17 mouse cellular contexts compared by ENCODE assay signal in the genomic region with DNA sequence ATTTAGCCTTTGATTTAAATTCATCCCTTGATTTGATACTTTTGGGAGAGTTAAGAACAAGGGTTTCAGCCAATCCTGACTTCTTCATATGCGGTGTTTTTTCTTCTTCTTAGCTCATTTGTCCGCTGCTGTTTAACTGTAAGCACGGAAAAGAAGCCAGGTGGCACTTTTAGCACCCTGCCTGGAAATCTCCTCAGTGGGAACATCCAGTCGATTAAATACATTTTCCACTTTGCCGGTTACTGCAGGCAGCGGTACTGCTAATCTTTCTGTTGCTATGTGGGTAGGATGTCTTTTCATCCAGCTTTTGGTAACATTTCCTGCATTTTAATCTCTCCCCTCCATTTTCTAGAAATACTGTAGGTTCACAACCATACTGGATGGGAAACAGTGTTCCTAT. TPM values are rescaled to one million over a fixed set of nuclear protein-coding genes. Genes with fewer than 3 reads are reported as not detected.
DNase-seq lines count a peak whose midpoint lies in the region; ATAC-seq and TF ChIP-seq lines count a peak whose summit lies in the region.
"Had no signal": no experiment of that assay in that cellular context is flagged by ENCODE, and none has a peak within 500 bp of the region (broad histone marks: within the 10 kb centered on the region; RNA-seq: fewer than 3 reads in every experiment).

No protein-coding gene starts in this region.

- H3K4me2 ChIP-seq in forebrain, embryonic 14.5 days (ENCODE audit: low read length) = no peak overlapping the region
- H3K4me2 ChIP-seq in forebrain, embryonic 12.5 days = no peak overlapping the region
- no peak overlapping the region for H3K4me2 ChIP-seq in midbrain, postnatal 0 days (ENCODE audit: low read depth, low read length, poor library complexity, severe bottlenecking)
- no peak overlapping the region for H3K4me2 ChIP-seq in midbrain, embryonic 13.5 days (replicated peaks)
- H3K4me2 ChIP-seq: limb, embryonic 13.5 days had no signal

- TF ChIP-seq CTCF in midbrain, postnatal 0 days (IDR thresholded peaks at IDR 0.05) = no peak

- peak; percentile 45 for DNase-seq in forebrain, embryonic 14.5 days (ENCODE audit: low spot score)
- peak; percentile 56 for DNase-seq in midbrain, postnatal 0 days (ENCODE audit: low spot score)
- peak; percentile 40 to 73 for DNase-seq in left cerebral cortex, adult 9 months (ENCODE audit: low spot score in 2 of 2)
- no peak for DNase-seq in thymus, adult 18-20 months
- DNase-seq in heart, postnatal 4 days = no peak
- no peak for DNase-seq in ovary, postnatal 10 days (ENCODE audit: low spot score)
- DNase-seq: cerebellum, adult 11 months; gastrocnemius, postnatal 36 days; lung, adult 2 months had no signal

- H3K9ac ChIP-seq in forebrain, embryonic 14.5 days (ENCODE audit: low read length) = no peak overlapping the region
- no peak overlapping the region for H3K9ac ChIP-seq in forebrain, embryonic 12.5 days
- H3K9ac ChIP-seq in midbrain, postnatal 0 days (replicated peaks; ENCODE audit: low read length, poor library complexity, severe bottlenecking) = no peak overlapping the region
- H3K9ac ChIP-seq in midbrain, embryonic 13.5 days (replicated peaks) = no peak overlapping the region
- H3K9ac ChIP-seq: limb, embryonic 13.5 days had no signal

- ATAC-seq in forebrain, embryonic 14.5 days = no peak
- ATAC-seq in forebrain, embryonic 12.5 days (ENCODE audit: low FRiP score) = no peak
- ATAC-seq in midbrain, postnatal 0 days (ENCODE audit: low FRiP score) = no peak
- no peak for ATAC-seq in midbrain, embryonic 13.5 days

- H3K9me3 ChIP-seq in forebrain, embryonic 14.5 days (replicated peaks; ENCODE audit: control insufficient read depth, low read length) = no peaks in the 10 kb centered on the region
- H3K9me3 ChIP-seq in forebrain, embryonic 12.5 days = no peaks in the 10 kb centered on the region
- H3K9me3 ChIP-seq in midbrain, postnatal 0 days (ENCODE audit: low read length) = no peaks in the 10 kb centered on the region
- no peaks in the 10 kb centered on the region for H3K9me3 ChIP-seq in midbrain, embryonic 13.5 days
- H3K9me3 ChIP-seq: limb, embryonic 13.5 days had no signal

- H3K4me1 ChIP-seq in forebrain, embryonic 14.5 days (ENCODE audit: control insufficient read depth, insufficient read depth, low read length) = peaks cover 6% of the 10 kb centered on the region; the same call in 1 of the 2 replicates
- H3K4me1 ChIP-seq in forebrain, embryonic 12.5 days = peaks cover 2% of the 10 kb centered on the region
- H3K4me1 ChIP-seq in midbrain, postnatal 0 days (ENCODE audit: insufficient read depth, low read length) = no peaks in the 10 kb centered on the region
- 0 out of 2 replicates have a peak, but pooled peaks cover 1% of the 10 kb centered on the region for H3K4me1 ChIP-seq in midbrain, embryonic 13.5 days (replicated peaks)

- H3K27me3 ChIP-seq in forebrain, embryonic 14.5 days (replicated peaks; ENCODE audit: control insufficient read depth, insufficient read depth, low read length) = no peaks in the 10 kb centered on the region
- no peaks in the 10 kb centered on the region for H3K27me3 ChIP-seq in forebrain, embryonic 12.5 days
- no peaks in the 10 kb centered on the region for H3K27me3 ChIP-seq in midbrain, postnatal 0 days (ENCODE audit: insufficient read depth, low read length)
- peaks cover 12% of the 10 kb centered on the region; the same call in 1 of the 2 replicates for H3K27me3 ChIP-seq in midbrain, embryonic 13.5 days
- H3K27me3 ChIP-seq: limb, embryonic 13.5 days had no signal

- no peak overlapping the region for H3K27ac ChIP-seq in forebrain, embryonic 14.5 days (ENCODE audit: low read depth, low read length)
- H3K27ac ChIP-seq in forebrain, embryonic 12.5 days = no peak overlapping the region
- peak overlapping the region; percentile 32; the same call in 1 of the 2 replicates for H3K27ac ChIP-seq in midbrain, postnatal 0 days (ENCODE audit: low read depth, low read length)
- no peak overlapping the region for H3K27ac ChIP-seq in midbrain, embryonic 13.5 days
- H3K27ac ChIP-seq: kidney, postnatal 0 days; limb, embryonic 13.5 days had no signal

- H3K36me3 ChIP-seq in forebrain, embryonic 14.5 days (ENCODE audit: control insufficient read depth, insufficient read depth, low read length) = no peaks in the 10 kb centered on the region
- H3K36me3 ChIP-seq in forebrain, embryonic 12.5 days (replicated peaks) = no peaks in the 10 kb centered on the region
- H3K36me3 ChIP-seq in midbrain, postnatal 0 days (ENCODE audit: insufficient read depth, low read length) = no peaks in the 10 kb centered on the region
- H3K36me3 ChIP-seq in midbrain, embryonic 13.5 days = no peaks in the 10 kb centered on the region
- H3K36me3 ChIP-seq: limb, embryonic 13.5 days had no signal

- WGBS in forebrain, embryonic 14.5 days = 46% methylated on average over 6 of the region's 6 CpGs
- WGBS in forebrain, embryonic 12.5 days = 65% methylated on average over 6 of the region's 6 CpGs
- 37% methylated on average over 6 of the region's 6 CpGs for WGBS in midbrain, postnatal 0 days
- WGBS in midbrain, embryonic 13.5 days = 60% methylated on average over 6 of the region's 6 CpGs

- H3K4me3 ChIP-seq in forebrain, embryonic 14.5 days (ENCODE audit: low read depth, low read length) = no peak overlapping the region
- H3K4me3 ChIP-seq in forebrain, embryonic 12.5 days (replicated peaks) = no peak overlapping the region
- no peak overlapping the region for H3K4me3 ChIP-seq in midbrain, postnatal 0 days (ENCODE audit: low read depth, low read length)
- no peak overlapping the region for H3K4me3 ChIP-seq in midbrain, embryonic 13.5 days (replicated peaks)
- H3K4me3 ChIP-seq: limb, embryonic 13.5 days; myocyte had no signal

RNA-seq across cellular contexts. Expression of gene Palmd, which starts 38.6 kb away (rescaled TPM):
- polyA plus RNA-seq in forebrain, embryonic 14.5 days (2014; fragmentation: Nextera tagmentation; extraction: Ambion mirVana) = 15.9 and 17.3 TPM in 2 replicates
- polyA plus RNA-seq in forebrain, embryonic 12.5 days (2016; fragmentation: Nextera tagmentation; extraction: Ambion mirVana) = 7.0 and 7.4 TPM in 2 replicates
- total RNA-seq in midbrain, postnatal 0 days (2014; rRNA removed) = 3.5 and 10.7 TPM in 2 replicates
- polyA plus RNA-seq in midbrain, postnatal 0 days (2015; fragmentation: Nextera tagmentation; extraction: Ambion mirVana) = 6.1 and 6.7 TPM in 2 replicates
- polyA plus RNA-seq in midbrain, embryonic 13.5 days (2015; fragmentation: Nextera tagmentation; extraction: Ambion mirVana) = 7.7 and 8.9 TPM in 2 replicates
- total RNA-seq in heart, postnatal 4 days (2021) = 10 to 100 TPM; 61.6 to 66.2 TPM
- total RNA-seq: megakaryocyte, adult 5-6 weeks had no signal

RNA-seq across cellular contexts. Expression of gene 4930455H04Rik, which starts 39.3 kb away (rescaled TPM):
- not detected in 2 replicates for polyA plus RNA-seq in forebrain, embryonic 14.5 days (2014; fragmentation: Nextera tagmentation; extraction: Ambion mirVana)
- polyA plus RNA-seq in forebrain, embryonic 12.5 days (2016; fragmentation: Nextera tagmentation; extraction: Ambion mirVana) = not detected in 2 replicates
- total RNA-seq in midbrain, postnatal 0 days (2014; rRNA removed) = not detected in 2 replicates
- not detected in 2 replicates for polyA plus RNA-seq in midbrain, postnatal 0 days (2015; fragmentation: Nextera tagmentation; extraction: Ambion mirVana)
- not detected in 2 replicates for polyA plus RNA-seq in midbrain, embryonic 13.5 days (2015; fragmentation: Nextera tagmentation; extraction: Ambion mirVana)
- total RNA-seq in heart, postnatal 4 days (2021) = under 1 TPM in 1 of 2 experiments, not detected in 1; 0.32 TPM
- total RNA-seq: adrenal gland, postnatal 14 days; megakaryocyte, adult 5-6 weeks had no signal
- polyA plus RNA-seq: kidney, postnatal 0 days; limb, embryonic 13.5 days; lung, adult 2 months; myocyte; spleen, adult 2 months had no signal

Comparison
In these comparisons a context has a peak if more than half of its experiments do, and no peak if none do; other contexts are left out.
1. DNase-seq: peak in forebrain, embryonic 14.5 days (single experiment), midbrain, postnatal 0 days (single experiment) and left cerebral cortex, adult 9 months (2 of 2); none in thymus, adult 18-20 months (0 of 2), heart, postnatal 4 days (single experiment) and ovary, postnatal 10 days (single experiment).